Mouse (Mus musculus) neural tube, embryonic 15.5 days (tissue): ENCODE measurements around the gene Kctd5. TPM values are rescaled to one million over a fixed set of nuclear protein-coding genes. Genes with fewer than 3 reads are reported as not detected.

Experiments
- ATAC-seq: fragments of 200-750 bp; cut with Nextera tagmentation; 2 replicates; pipeline ENCODE4 v1.8.0; 2017; ENCODE audit warnings: mild to moderate bottlenecking, moderate TSS enrichment, moderate library complexity; ENCODE audit not compliant: low FRiP score
- H3K27ac ChIP-seq: fragments of 300-500 bp; sonication (generic); replicated peaks from 2 replicates; pipeline ENCODE4 v1.5.1; 2015; ENCODE audit warnings: mild to moderate bottlenecking, inconsistent platforms
- H3K27me3 ChIP-seq: fragments of 300-500 bp; sonication (generic); replicated peaks from 2 replicates; pipeline ENCODE4 v1.6.1; 2015; ENCODE audit warnings: inconsistent platforms
- H3K36me3 ChIP-seq: fragments of 300-500 bp; sonication (generic); 2 replicates; pipeline ENCODE4 v1.6.1; 2015; ENCODE audit warnings: inconsistent platforms
- H3K4me1 ChIP-seq: fragments of 300-500 bp; sonication (generic); 2 replicates; pipeline ENCODE4 v1.6.1; 2015; ENCODE audit warnings: inconsistent platforms
- H3K4me2 ChIP-seq: fragments of 300-500 bp; sonication (generic); 2 replicates; pipeline ENCODE4 v1.6.1; 2015; ENCODE audit warnings: inconsistent platforms, mild to moderate bottlenecking, moderate library complexity
- H3K4me3 ChIP-seq: fragments of 300-500 bp; sonication (generic); replicated peaks from 2 replicates; pipeline ENCODE4 v1.5.1; 2015; ENCODE audit warnings: mild to moderate bottlenecking, inconsistent platforms
- H3K9ac ChIP-seq: fragments of 300-500 bp; sonication (generic); replicated peaks from 2 replicates; pipeline ENCODE4 v1.6.1; 2015; ENCODE audit warnings: mild to moderate bottlenecking, inconsistent platforms
- H3K9me3 ChIP-seq: fragments of 300-500 bp; sonication (generic); replicated peaks from 2 replicates; pipeline ENCODE4 v1.6.1; 2016; ENCODE audit warnings: inconsistent platforms
- WGBS: fragments of 180-500 bp; shearing (Covaris S2); methylation state at CpG from one replicate; pipeline ENCODE4 v1.1.7; 2015; ENCODE audit warnings: mixed read lengths; 5-methylcytosine and 5-hydroxymethylcytosine counted together
- polyA plus RNA-seq: library from polyadenylated mRNA; unstranded; fragments of >200 nt; fragmentation: Nextera tagmentation; extraction: Ambion mirVana; gene quantifications from 2 replicates; pipeline ENCODE4 v1.2.1, GENCODE M21; 2015

Gene Kctd5
- polyA plus RNA-seq, 1 experiment from 2014 or later: 75.9 TPM

DNA sequence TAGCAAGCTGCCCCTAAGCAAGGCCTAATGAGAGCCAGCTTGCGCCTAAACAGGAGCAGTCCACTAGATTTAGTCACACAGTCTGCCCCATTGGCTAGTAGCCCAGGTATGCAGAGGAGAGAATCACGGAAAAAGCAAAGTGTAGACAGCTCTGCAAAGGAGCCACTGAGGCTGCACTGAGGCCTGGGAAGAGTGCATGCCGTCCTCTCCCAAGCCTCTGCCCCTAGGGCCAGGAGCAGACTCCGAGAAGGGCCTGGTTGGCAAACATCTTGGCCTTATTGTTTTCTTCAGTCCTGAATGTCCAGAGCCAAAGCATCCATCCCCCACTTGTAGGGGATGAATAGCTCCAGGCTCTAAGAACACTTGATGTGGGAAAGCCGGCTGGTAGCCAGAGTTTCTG is 5.0 kb downstream of the Kctd5 start:
- Histone ChIP-seq H3K9ac (no peak overlapping the region), H3K9me3 (no peaks in the 10 kb centered on the region), H3K27ac (peak overlapping the region; percentile 37), H3K36me3 (peaks cover 3% of the 10 kb centered on the region; the same call in 1 of the 2 replicates), H3K4me3 (no peak overlapping the region), H3K4me2 (no peak overlapping the region), H3K4me1 (peaks cover 58% of the 10 kb centered on the region), H3K27me3 (no peaks in the 10 kb centered on the region)
- ATAC-seq: no peak
- 85% methylated on average over 5 of the region's 5 CpGs for WGBS

DNA sequence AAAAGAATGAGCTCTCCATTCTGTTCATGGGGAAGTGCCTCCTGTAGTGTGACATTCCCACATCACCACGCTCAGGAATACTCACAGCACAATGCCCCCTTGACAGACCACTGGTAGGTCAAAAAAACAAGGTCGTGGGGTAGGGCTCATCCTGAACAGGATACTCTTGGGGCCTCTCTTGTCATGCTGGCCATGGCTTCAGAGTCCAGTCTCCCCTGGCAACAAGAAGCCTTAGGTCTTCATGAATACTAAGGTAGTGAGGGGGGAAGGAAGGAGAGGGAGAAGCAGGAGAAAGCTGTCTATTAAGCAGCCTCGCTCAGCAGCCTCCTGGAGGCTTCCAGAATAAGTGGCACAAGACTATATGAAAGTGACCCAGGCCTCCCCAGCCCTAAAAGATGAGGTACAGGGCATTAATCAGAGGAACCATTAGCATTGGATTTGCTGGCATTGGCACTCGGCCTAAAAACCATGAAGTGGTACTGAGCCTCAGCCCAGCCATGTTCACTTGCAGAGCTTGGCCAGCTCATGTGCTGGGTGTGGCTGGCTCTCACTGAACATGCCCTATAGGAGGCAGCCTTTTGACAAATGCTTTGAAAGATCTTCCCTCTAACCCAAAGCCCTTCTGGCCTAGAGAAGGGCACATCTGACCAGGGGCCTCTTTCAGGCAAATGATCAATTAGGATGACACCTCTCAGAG is 10.7 kb downstream of the Kctd5 start:
- Histone ChIP-seq H3K27me3 (no peaks in the 10 kb centered on the region), H3K27ac (peak overlapping the region; percentile 11; the same call in 1 of the 2 replicates), H3K36me3 (peaks cover 30% of the 10 kb centered on the region), H3K9ac (no peak overlapping the region), H3K9me3 (no peaks in the 10 kb centered on the region), H3K4me3 (no peak overlapping the region), H3K4me2 (no peak overlapping the region), H3K4me1 (peaks cover 18% of the 10 kb centered on the region)
- no peak for ATAC-seq
- WGBS: 81% methylated on average over 4 of the region's 4 CpGs

DNA sequence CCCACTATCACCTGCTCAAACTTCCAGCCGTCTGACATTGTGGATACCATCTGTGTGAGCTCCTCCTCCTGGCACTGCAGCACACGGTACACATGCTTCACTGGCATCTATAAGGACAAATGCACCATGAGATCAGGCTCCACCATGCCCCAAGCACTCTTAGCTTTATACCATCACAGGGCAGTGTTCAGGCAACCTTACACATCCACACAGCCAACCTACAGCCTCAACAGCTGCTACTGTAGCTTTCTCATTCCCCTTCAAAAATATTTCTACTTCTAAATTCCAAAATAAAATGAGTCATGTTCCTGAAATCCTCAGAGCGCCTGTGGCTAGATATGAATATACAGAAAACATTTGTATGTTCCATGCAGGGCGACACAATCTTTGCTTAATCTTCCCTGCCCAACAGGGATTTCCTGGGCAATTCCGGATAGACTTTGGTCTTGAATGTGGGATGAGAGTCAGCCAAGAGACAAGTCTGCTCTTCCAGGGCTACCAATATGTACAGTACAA is 15.5 kb downstream of the Kctd5 start:
- H3K27ac ChIP-seq: no peak overlapping the region
- H3K4me2 ChIP-seq: no peak overlapping the region
- no peaks in the 10 kb centered on the region for H3K27me3 ChIP-seq
- H3K9me3 ChIP-seq: no peaks in the 10 kb centered on the region
- H3K4me1 ChIP-seq: peaks cover 5% of the 10 kb centered on the region; the same call in 1 of the 2 replicates
- peaks cover 72% of the 10 kb centered on the region for H3K36me3 ChIP-seq
- no peak for ATAC-seq
- 91% methylated on average over 5 of the region's 5 CpGs for WGBS
- no peak overlapping the region for H3K9ac ChIP-seq
- no peak overlapping the region for H3K4me3 ChIP-seq

DNA sequence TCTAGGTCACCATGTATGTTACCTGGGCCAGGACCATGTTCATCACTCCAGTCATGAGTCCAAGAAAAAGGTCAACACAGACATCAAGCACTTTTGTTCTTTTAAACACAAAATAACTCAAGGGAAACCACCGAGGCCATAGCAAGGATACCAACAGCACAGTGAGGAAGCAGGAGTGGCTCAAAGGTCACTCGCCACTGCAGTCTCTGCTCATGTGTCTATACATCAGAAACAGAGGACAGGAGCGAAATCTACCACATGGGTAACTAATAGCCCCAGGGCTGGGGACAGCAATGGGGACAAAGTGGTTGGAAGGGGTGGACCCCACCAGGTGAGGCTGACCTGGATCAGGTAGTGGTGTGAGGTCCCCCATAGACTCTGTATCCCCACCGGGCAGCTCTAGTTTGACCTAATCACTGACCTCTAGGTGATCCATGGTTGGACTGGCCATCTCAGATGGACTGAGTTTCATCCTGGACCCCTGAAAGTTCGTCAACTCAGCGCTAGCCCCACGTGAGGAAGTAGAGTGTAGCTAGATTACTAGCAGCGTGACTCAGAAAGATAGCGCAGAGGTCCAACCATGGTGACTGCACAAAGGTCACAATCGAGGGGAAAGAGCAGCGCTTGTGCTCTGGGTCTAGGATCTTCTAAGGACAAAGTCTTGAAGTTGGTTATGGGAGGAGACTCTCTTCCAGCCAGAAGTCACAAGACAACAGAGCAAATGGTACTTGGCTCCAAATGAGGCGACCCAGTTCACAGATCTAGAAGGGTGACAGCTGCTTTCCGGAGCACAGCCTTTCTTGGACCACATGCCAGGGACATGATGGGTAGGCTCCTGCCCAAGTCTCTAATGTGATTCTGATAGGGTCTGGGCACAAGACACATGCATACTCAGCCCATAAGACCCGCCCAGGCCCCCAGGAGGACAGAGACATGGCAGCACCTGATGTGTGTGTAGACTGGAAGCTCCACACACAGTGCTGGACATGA is 16.4 kb downstream of the Kctd5 start:
- Histone ChIP-seq H3K4me1 (0 out of 2 replicates have a peak, but pooled peaks cover 2% of the 10 kb centered on the region), H3K9me3 (no peaks in the 10 kb centered on the region), H3K9ac (no peak overlapping the region), H3K27ac (no peak overlapping the region), H3K4me2 (no peak overlapping the region), H3K36me3 (peaks cover 81% of the 10 kb centered on the region), H3K27me3 (no peaks in the 10 kb centered on the region), H3K4me3 (no peak overlapping the region)
- 95% methylated on average over 14 of the region's 14 CpGs for WGBS
- no peak for ATAC-seq

DNA sequence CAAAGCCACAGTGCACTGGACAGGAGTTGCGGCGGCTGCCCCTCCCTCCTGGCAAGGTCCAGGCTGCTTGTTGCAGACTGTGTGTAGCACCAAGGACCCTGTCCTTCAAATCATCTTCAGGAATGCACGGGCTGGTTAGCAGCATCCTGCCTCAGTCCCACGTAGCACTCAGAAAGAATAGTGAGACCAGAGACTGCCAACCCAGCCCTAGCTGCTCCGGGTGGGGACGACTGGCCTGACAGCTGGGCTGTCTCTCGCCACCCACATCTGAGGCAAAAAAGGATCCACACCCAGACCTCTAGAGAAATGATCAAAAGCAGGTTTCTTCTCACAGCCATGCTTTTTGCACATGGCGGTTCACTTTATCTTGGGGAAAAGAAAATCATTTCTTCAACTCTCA is 24.3 kb downstream of the Kctd5 start:
- Histone ChIP-seq H3K4me2 (no peak overlapping the region), H3K9ac (no peak overlapping the region), H3K4me1 (no peaks in the 10 kb centered on the region), H3K36me3 (peaks cover 68% of the 10 kb centered on the region), H3K27ac (no peak overlapping the region), H3K4me3 (no peak overlapping the region), H3K9me3 (no peaks in the 10 kb centered on the region), H3K27me3 (no peaks in the 10 kb centered on the region)
- 92% methylated on average over 8 of the region's 8 CpGs for WGBS
- ATAC-seq: no peak

DNA sequence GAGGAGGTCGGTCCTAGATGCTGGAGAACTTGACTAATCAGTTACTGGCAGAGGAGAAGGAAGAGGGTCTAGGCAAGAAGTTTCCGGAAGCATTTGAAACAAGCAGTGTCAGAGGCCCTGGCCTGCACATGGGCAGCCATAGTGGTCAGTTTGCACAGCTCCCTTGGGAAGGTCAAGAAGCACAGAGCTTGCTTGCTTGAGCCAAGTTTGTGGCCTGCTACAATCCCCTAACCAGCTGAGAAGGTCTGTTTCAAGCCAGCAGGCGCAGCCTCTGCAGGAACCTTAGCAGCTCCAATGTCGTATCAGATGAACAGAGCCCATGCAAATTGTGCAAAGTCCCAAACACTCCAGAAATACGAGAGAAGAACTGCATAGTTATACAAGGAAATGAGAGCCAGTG is 25.2 kb downstream of the Kctd5 start:
- Histone ChIP-seq H3K27ac (no peak overlapping the region), H3K9ac (no peak overlapping the region), H3K36me3 (peaks cover 58% of the 10 kb centered on the region), H3K27me3 (no peaks in the 10 kb centered on the region), H3K4me1 (no peaks in the 10 kb centered on the region), H3K4me2 (no peak overlapping the region), H3K4me3 (no peak overlapping the region), H3K9me3 (no peaks in the 10 kb centered on the region)
- ATAC-seq: no peak
- whole genome bisulfite sequencing: 96% methylated on average over 5 of the region's 5 CpGs

DNA sequence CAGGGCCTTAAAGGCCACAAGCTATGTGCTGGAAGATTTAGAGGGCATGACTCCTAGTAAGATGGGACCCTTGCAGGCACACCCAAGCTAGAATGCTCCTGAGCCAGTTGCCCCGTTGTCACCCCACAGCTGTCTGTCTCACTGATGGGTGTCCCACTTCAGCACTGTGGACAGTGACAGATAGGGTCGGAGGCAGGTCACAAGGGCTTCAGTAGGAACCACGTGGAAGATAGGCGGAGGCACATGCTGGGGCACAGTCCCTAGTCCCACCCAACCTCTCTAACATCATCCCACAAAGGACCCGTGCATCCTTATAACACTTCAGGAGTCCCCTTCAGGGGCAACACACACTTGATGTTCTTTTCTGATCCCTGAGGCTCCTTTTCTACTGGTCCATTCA is 27.3 kb downstream of the Kctd5 start:
- Histone ChIP-seq H3K4me2 (no peak overlapping the region), H3K9ac (no peak overlapping the region), H3K4me3 (no peak overlapping the region), H3K9me3 (no peaks in the 10 kb centered on the region), H3K36me3 (peaks cover 39% of the 10 kb centered on the region), H3K4me1 (no peaks in the 10 kb centered on the region), H3K27me3 (no peaks in the 10 kb centered on the region), H3K27ac (no peak overlapping the region)
- ATAC-seq: no peak
- 56% methylated on average over 5 of the region's 5 CpGs for WGBS

DNA sequence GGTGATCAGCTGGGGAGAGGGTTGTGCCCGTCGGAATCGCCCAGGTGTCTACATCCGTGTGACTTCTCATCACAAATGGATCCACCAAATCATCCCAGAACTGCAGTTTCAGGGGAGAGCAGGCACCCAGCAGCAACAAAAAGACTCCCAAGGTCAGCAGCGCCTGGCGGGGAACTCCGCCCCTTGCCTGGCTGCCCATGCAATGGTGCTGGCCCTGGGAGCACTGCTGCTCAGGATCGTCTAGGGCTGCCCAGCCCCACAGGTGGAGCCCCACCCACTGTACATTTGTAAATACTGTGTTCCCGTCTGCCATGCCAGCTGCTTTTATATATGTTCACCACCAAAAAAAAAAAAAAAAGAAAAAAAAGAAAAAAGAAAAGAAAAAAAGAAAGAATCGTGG is 27.7 kb downstream of the Kctd5 start:
- 80% methylated on average over 10 of the region's 10 CpGs for WGBS
- H3K36me3 ChIP-seq: peaks cover 35% of the 10 kb centered on the region
- H3K27ac ChIP-seq: no peak overlapping the region
- no peak overlapping the region for H3K4me2 ChIP-seq
- no peak overlapping the region for H3K9ac ChIP-seq
- no peaks in the 10 kb centered on the region for H3K9me3 ChIP-seq
- H3K27me3 ChIP-seq: no peaks in the 10 kb centered on the region
- ATAC-seq: no peak
- H3K4me1 ChIP-seq: no peaks in the 10 kb centered on the region
- no peak overlapping the region for H3K4me3 ChIP-seq

DNA sequence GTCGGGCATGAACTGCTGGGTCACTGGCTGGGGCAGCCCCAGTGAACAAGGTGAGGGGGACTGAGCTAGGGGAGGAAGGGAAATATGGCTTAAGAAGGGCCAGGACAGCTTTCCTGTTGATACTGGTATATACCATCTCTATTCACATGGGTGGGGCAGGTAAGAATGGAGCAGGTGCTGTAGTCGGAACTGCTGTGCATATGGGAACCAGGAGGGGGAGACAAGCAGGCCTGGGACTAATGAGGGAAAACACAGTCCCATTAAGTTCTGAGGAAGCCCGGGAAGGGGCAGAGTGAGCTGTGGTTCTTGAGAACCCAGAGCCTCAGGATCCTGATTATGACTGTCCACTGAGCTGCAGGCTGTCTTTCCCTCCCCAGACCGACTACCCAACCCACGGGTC is 28.8 kb downstream of the Kctd5 start:
- Histone ChIP-seq H3K27me3 (no peaks in the 10 kb centered on the region), H3K9ac (no peak overlapping the region), H3K4me1 (no peaks in the 10 kb centered on the region), H3K4me3 (no peak overlapping the region), H3K27ac (no peak overlapping the region), H3K9me3 (no peaks in the 10 kb centered on the region), H3K36me3 (peaks cover 29% of the 10 kb centered on the region), H3K4me2 (no peak overlapping the region)
- ATAC-seq: no peak
- WGBS: 64% methylated on average over 5 of the region's 5 CpGs

DNA sequence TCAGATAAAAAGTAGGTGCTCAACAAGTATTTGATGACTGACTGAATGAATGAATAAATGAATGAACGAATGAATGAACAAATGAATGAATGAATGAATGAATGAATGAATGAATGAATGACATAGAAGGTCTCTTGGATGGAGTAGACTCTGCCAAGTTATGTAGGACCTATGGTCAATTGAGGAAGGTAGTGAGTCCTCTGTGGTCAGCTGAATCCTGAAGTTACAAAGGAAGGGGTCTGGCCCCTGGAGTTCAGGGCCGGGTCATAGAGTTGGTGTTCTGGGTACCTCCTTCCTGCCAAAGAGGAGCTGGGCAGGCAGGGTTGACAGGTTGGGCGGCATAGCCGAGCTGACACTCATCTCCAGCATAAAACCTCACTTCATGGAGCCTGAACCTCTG is 35.4 kb downstream of the Kctd5 start, which contains the start of gene Prss27:
Gene Prss27 (plus strand): TSS at position 301 of the 400 bp plus-strand sequence.
- no peak for ATAC-seq

DNA sequence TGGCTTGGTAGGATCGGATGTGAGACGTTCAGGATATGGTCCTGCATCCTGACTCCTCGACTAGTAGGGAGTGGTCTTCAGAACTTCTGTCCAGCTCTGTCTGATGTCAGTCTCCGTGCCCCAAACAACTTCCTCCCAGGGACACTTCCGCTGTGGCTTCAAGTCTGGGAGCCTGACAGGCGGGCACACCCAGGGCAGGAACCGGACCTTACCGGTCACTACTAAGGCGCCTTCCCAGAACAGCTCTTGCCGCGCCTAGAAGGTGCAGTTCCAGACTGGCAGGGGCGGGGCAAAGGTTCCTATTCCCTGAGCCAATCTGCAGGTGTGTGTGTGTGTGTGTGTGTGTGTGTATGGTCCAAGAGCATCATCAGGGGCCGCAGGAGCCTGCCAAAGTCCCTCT is 35.9 kb downstream of the Kctd5 start:
- no peak overlapping the region for H3K27ac ChIP-seq
- H3K4me1 ChIP-seq: no peaks in the 10 kb centered on the region
- no peak overlapping the region for H3K4me3 ChIP-seq
- no peaks in the 10 kb centered on the region for H3K27me3 ChIP-seq
- no peak for ATAC-seq
- no peaks in the 10 kb centered on the region for H3K36me3 ChIP-seq
- no peaks in the 10 kb centered on the region for H3K9me3 ChIP-seq
- 85% methylated on average over 13 of the region's 13 CpGs for WGBS
- H3K9ac ChIP-seq: no peak overlapping the region
- H3K4me2 ChIP-seq: no peak overlapping the region

More for the DNA sequence above, 35.4 kb downstream of the Kctd5 start, which contains the start of gene Prss27:
- H3K4me2 ChIP-seq: no peak within 1 kb of the TSS
- H3K4me3 ChIP-seq: no peak within 1 kb of the TSS
- no peak within 1 kb of the TSS for H3K9ac ChIP-seq
- WGBS: 70% methylated on average over 4 of the region's 4 CpGs
- H3K27me3 ChIP-seq: no peaks in the 10 kb centered on the region
- no peak within 1 kb of the TSS for H3K27ac ChIP-seq
- no peaks in the 10 kb centered on the region for H3K4me1 ChIP-seq
- no peaks in the 10 kb centered on the region for H3K9me3 ChIP-seq
- no peaks in the 10 kb centered on the region for H3K36me3 ChIP-seq
